Mouse (Mus musculus) heart, adult 9 months (tissue): ENCODE measurements around the gene Psmb2.
A peak's percentile ranks its signal among the peaks of the same experiment; 100 is the strongest.

Source experiments
- DNase-seq, 2 experiments: peaks; one replicate each; pipeline ENCODE4 v3.0.0; 2022; ENCODE audit warnings: low spot score in 2 of 2

The Psmb2 gene

GRCm38 (mm10) chr4:126732531-126733380 lies 55.3 kb downstream of the Psmb2 start:
- no peak for DNase-seq

- no peak for DNase-seq
Measured at GRCm38 (mm10) chr4:126734001-126734603, 56.7 kb downstream of the Psmb2 start.

DNA sequence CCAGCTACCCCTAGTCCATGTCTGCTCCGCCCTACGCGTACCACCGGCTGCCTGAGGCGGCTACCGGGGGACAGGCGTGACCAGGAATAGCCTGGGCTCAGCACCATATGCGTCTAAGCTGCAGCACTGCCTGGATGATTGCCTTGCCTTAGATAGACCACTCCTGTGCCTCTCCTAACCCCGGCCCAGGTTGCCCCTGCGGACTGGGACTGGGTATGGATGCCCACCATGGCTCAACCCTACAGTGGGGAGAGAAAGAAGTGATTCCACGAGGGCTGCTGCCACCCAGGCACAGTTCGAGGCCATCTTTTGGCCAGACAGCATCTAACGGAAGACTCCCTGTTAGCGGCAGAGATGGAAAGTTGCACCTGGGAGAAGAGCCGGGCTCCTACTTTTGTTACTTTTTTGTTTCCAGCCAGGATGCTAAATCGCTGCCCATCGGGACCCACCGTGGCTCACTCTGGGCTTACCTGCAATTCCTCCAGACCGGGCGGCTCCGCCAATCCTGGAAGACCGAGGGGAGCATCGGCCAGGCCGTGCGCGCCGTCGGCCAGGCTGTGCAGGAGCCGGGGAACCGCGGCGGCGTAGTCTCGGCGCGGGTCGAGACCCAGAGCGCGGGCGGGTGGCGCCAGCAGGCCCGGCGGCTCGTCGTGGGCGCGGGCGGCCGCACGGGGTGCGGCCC lies 57.4 kb downstream of the Psmb2 start:
- DNase-seq = no peak

- no peak for DNase-seq
Measured at GRCm38 (mm10) chr4:126735382-126736000, 58.1 kb downstream of the Psmb2 start.

GRCm38 (mm10) chr4:126736001-126736414 lies 58.6 kb downstream of the Psmb2 start, which contains the start of gene Tfap2e:
TSS of gene Tfap2e (minus strand) at chr4:126736240.
- DNase-seq = no peak

DNA sequence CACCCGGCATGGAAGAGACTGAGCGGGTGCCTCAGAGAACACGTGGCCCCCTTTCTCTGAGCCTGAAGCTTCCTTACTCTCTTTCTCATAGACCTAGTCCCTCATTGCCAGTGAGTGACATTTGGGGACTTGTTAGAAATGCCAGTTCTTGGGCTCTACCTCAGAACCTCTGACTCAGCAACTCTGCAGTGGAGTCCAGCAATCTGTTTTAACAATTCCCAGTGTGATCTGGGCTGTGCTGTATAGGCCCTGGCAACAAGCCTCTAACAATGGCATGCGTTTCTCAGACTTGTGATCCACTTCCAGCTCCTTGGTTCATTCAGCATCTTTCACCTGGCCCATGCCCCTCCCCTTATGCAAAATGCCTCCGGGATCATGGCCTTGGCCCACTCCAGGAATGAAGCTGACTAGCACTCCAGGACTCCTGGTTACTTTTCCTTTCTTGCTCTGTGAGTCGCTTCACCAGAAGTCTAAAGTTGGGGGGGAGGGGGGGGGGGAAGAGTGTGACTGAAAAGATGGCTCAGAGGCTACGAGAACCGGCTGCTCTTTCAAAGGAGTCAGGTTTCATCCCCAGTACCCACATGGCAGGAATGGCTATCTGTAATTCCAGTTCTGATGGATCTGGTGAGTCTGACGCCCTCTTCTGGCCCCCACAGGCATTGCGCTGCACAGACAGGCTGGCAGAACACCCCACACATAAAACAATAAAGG lies 62.7 kb downstream of the Psmb2 start:
- DNase-seq = no peak

DNA sequence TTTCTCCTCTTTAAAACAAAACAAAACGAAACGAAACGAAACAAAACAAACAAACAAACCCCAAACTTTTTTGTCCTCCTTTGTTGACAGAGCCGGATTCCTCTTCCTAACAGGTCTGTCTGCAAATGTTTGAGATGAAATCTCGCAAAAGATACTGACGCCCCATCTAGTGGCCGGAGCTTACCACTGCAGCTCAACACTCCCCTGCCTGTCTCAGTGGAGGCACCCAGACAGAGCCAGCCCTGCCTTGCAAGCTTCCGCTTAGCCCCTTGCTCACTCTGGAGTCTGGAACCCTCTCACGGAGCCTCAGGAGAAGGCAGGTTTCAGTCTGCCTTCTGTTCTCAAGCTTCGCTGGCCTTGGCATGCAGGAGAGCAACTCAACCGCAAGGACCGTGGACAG lies 64.0 kb downstream of the Psmb2 start:
- peak; percentile 60 to 73 for DNase-seq

- no peak for DNase-seq
Measured at GRCm38 (mm10) chr4:126742976-126743375, 65.5 kb downstream of the Psmb2 start.

DNA sequence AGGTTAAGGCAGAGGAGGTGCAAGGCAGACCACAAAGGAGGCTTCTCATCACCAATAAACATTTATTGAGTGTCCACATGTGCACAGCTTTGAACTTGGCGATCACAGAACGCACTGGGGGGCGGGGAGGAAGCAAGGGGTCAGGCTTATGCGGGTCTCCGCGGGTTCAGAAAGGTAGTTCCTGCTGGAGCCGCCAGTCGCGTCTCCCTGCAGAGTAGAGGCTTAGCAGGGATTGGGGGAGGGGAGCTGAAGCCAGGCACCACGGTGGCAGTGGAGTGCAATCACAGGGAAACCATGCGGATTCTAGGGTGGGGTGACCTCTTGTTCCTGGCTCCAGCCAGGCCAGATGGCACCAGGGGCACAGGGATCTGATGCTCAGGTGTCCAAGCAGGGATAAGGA lies 66.3 kb downstream of the Psmb2 start:
- DNase-seq = no peak

DNA sequence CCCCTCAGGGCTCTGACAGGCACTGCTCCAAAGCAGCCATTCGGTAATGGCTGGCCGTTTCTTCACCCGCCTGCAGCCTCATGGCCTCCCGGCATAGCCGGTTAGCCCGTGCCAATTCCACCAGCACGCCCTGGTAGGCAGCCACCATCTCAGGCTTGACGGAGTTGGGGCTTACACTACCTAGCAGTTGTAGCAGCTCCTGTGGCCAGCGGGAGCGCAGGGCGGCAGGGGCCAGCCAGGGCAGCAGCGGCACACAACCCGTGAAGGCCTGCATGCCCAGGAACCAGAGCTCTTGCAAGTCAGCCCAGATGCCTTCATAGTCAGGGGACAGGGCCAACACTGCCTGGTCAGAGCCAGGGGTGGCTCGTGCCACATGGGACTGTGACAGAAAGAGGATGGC lies 67.4 kb downstream of the Psmb2 start:
- DNase-seq = no peak

DNA sequence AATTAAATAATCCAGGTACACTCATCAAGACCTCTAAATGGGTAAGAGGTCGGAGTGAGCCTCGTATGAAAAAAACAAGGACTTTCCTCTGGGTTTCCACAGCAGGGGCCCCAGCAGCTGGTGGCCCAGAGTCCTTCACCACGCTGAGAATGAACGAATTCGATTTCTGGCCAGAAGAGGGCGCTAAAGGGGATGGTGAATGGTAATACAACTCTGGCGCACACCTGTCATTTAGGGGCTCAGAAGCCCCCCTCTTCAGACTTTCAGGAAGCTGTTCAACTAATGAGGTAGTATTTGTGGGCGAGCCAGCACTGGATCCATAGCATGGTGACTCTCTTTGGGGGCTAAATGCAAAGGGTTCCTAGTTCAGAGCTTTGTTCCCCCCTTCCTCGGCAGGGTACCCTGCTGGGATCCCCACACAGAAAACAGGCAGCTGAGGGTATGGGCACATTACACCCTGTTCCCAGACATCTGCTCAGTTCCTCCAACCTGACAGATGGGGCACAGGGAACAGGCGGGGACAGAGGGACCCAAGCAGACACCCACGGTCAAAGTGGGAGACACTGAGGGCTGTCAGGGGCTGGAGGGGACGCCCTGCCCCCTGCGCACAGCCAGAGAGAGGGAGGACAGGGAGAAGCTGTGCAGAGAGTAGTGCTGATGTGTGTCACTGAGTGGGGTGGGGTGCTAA lies 68.2 kb downstream of the Psmb2 start:
- peak in 1 of 2 experiments; percentile 35 for DNase-seq

DNA sequence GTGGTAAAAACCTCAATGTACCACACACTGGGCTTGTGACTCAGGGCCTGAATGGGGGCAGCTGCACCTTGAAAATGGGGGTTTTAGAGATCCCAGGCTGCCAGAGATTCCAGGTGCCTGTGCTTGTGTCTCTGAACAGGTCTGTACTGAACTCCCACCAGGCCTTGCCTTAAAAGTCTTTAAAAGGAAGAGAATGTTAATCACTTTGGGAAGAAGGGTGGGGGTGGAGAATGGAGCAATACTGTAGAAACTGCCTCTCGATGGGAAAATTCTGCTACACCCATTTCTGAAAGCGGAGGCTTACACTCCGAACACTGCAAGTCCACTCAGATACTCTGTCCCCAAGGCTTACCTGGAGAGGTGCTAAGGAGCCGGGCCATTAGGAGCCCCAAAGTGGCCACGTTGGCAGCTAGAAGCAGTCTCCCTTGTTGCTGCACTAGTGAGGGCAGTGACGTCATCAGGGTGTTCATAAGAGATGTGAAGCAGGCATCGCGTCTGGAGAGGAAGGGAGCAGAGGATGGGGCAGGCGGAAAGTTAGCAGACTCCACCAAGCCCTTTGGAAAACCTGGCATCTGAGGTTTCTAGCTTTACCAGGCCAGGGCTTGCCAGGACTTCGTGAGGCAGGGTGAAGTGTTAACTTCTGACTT lies 68.9 kb downstream of the Psmb2 start:
- no peak for DNase-seq

- DNase-seq = no peak
Measured at GRCm38 (mm10) chr4:126748381-126748780, 71.0 kb downstream of the Psmb2 start.

- no peak for DNase-seq
Measured at GRCm38 (mm10) chr4:126749553-126749952, 72.1 kb downstream of the Psmb2 start.

DNA sequence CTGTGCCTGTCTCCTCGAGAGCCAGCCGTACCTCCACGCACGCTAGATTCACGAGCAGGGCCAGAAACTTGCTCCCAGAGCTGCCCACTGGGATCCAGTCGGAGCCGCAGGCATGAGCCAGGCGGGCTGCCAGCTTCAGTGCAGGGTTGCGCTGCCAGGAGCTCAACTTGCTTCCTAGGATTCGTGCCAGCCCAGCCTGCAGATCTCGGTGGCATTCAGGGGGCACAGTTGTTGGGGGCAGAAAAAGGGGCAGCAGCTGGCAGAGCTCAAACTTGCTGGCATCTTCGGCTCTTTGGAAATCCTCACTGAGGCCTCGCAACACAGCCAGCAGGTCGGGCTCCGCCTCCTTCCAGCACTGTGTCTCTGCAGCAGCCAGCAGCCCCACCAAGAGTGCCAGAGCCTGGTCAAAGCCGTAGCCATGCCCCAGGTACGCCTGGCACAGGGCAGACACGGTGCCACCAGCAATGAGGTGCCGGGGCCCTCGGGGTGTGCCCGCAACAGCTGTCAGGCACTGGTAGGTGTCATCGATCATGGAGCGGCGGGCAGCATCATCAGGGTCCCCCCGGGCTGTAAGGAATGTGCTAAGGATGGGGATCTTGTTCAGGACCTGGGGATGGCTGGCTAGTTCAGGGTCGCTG lies 72.7 kb downstream of the Psmb2 start:
- peak in 1 of 2 experiments; percentile 57 for DNase-seq

GRCm38 (mm10) chr4:126750863-126751555 lies 73.6 kb downstream of the Psmb2 start:
- no peak for DNase-seq

- DNase-seq = no peak
Measured at GRCm38 (mm10) chr4:126751556-126752023, 74.2 kb downstream of the Psmb2 start.

DNA sequence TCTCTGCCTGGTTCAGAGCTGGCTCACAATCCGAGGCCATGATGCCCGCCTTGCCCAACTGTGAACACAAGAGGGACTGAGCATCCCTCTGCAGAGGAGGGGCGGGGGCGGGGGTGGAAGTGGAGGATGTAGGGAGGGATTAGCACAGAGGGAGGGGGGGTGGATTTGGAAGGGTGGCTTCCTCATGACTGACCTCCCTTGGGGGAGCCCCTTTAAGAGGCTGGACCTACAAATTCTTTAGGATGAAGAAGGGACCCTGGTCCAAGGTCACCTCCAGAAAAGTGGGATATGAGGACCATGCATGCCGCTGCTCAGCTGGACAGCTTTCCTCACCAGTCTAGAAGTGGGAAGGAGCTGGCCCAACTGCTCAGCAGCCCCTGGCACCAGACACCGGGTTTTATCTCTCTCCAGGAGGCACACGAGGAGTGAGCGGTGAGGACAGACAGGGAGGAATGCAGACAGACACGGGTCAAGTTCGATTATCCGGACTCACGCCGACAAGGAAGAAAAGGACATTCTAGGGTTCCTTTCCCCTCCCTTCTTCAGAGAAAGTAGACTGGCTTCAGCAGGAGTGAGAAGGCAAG lies 74.7 kb downstream of the Psmb2 start:
- no peak for DNase-seq
